Mouse (Mus musculus) embryonic facial prominence, embryonic 14.5 days (tissue): Measurements from ENCODE around the gene Ndn. TPM values are rescaled to one million over a fixed set of nuclear protein-coding genes. Genes with fewer than 3 reads are reported as not detected.
A peak's percentile ranks its signal among the peaks of the same experiment; 100 is the strongest.

Experiments used
- ATAC-seq: fragments of 200-750 bp; cut with Nextera tagmentation; 2 replicates; pipeline ENCODE4 v1.8.0; 2017; ENCODE audit warnings: low read depth, moderate number of reproducible peaks, moderate TSS enrichment
- DNase-seq: peaks from one replicate; pipeline ENCODE4 v3.0.0-alpha.2; 2015; ENCODE audit warnings: low spot score
- H3K27ac ChIP-seq: fragments of 300-500 bp; sonication (generic); replicated peaks from 2 replicates; pipeline ENCODE4 v1.5.1; 2014; ENCODE audit warnings: low read depth, mild to moderate bottlenecking, low read length, moderate library complexity
- H3K27me3 ChIP-seq: fragments of 300-500 bp; sonication (generic); replicated peaks from 2 replicates; pipeline ENCODE4 v1.6.1; 2014; ENCODE audit warnings: low read length; ENCODE audit not compliant: control insufficient read depth, insufficient read depth
- H3K36me3 ChIP-seq: fragments of 300-500 bp; sonication (generic); 2 replicates; pipeline ENCODE4 v1.6.1; 2014; ENCODE audit warnings: low read length, mixed read lengths; ENCODE audit not compliant: control insufficient read depth, insufficient read depth
- H3K4me1 ChIP-seq: fragments of 300-500 bp; sonication (generic); 2 replicates; pipeline ENCODE4 v1.6.1; 2014; ENCODE audit warnings: antibody characterized with exemption, low read length; ENCODE audit not compliant: control insufficient read depth, insufficient read depth
- H3K4me2 ChIP-seq: fragments of 300-500 bp; sonication (generic); 2 replicates; pipeline ENCODE4 v1.6.1; 2014; ENCODE audit warnings: low read depth, mild to moderate bottlenecking, low read length, moderate library complexity, mixed read lengths
- H3K4me3 ChIP-seq: fragments of 300-500 bp; sonication (generic); 2 replicates; pipeline ENCODE4 v1.5.1; 2014; ENCODE audit warnings: low read depth, mild to moderate bottlenecking, low read length
- H3K9ac ChIP-seq: fragments of 300-500 bp; sonication (generic); 2 replicates; pipeline ENCODE4 v1.6.1; 2014; ENCODE audit warnings: low read depth, mild to moderate bottlenecking, low read length, moderate library complexity, mixed read lengths
- H3K9me3 ChIP-seq: fragments of 300-500 bp; sonication (generic); 2 replicates; pipeline ENCODE4 v1.6.1; 2016; ENCODE audit warnings: low read length; ENCODE audit not compliant: control insufficient read depth
- WGBS: fragments of 180-500 bp; shearing (Covaris S2); extraction: QIAGEN DNeasy Blood & Tissue Kit; methylation state at CpG from one replicate; pipeline ENCODE4 v1.1.7; 2014; 5-methylcytosine and 5-hydroxymethylcytosine counted together
- polyA plus RNA-seq: library from polyadenylated mRNA; unstranded; fragments of >200 nt; fragmentation: Nextera tagmentation; extraction: Ambion mirVana; gene quantifications from 2 replicates; pipeline ENCODE4 v1.2.1, GENCODE M21; 2014

Gene Ndn
- polyA plus RNA-seq, 1 experiment from 2014 or later: 205 TPM

DNA sequence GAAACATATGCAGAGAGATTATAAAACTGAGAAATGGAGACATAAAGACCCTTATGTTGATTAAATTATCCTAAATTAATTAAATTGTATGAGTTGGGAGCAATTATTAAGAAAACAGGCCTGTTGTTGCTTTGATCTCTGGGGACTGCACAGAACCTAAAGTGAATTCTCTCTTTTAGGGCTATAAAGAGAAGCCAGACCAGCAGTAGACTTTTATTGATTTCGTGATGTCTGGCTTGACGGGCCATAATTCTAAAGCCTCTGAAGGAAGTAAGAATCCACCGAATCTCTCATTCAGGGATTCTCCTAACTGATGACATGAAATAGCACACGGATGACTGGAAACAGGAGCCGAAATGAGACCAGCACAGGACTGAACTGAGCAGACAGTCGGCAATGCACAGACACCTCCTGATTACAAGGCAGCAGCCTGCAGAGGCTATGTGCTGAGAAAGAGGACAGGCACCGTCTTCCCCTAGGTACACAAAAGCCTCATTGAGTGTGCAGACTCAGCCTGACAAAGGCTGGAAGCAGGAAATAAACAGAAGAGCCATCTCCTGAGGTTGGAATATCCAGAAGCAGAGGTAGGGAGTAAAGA lies 18.8 kb downstream of the Ndn start:
- Histone ChIP-seq H3K9ac (no peak overlapping the region), H3K27me3 (no peaks in the 10 kb centered on the region), H3K4me3 (no peak overlapping the region), H3K36me3 (no peaks in the 10 kb centered on the region), H3K9me3 (no peaks in the 10 kb centered on the region), H3K4me1 (no peaks in the 10 kb centered on the region), H3K4me2 (no peak overlapping the region), H3K27ac (no peak overlapping the region)
- DNase-seq: no peak
- no peak for ATAC-seq
- 51% methylated on average over 7 of the region's 7 CpGs for WGBS

- ATAC-seq (no peak), DNase-seq (no peak)
- H3K27ac ChIP-seq: no peak overlapping the region
- no peaks in the 10 kb centered on the region for H3K9me3 ChIP-seq
- H3K4me3 ChIP-seq: no peak overlapping the region
- H3K27me3 ChIP-seq: no peaks in the 10 kb centered on the region
- no peak overlapping the region for H3K9ac ChIP-seq
- no peaks in the 10 kb centered on the region for H3K4me1 ChIP-seq
- 77% methylated on average over 8 of the region's 8 CpGs for whole genome bisulfite sequencing
- H3K4me2 ChIP-seq: no peak overlapping the region
- H3K36me3 ChIP-seq: no peaks in the 10 kb centered on the region
Measured at GRCm38 (mm10) chr7:62366730-62367129, 20.4 kb downstream of the Ndn start.

GRCm38 (mm10) chr7:62375658-62376057 lies 29.3 kb downstream of the Ndn start:
- Histone ChIP-seq H3K27ac (no peak overlapping the region), H3K36me3 (no peaks in the 10 kb centered on the region), H3K27me3 (no peaks in the 10 kb centered on the region), H3K9me3 (peaks cover 8% of the 10 kb centered on the region; the same call in 1 of the 2 replicates), H3K4me2 (no peak overlapping the region), H3K4me3 (no peak overlapping the region), H3K9ac (no peak overlapping the region), H3K4me1 (no peaks in the 10 kb centered on the region)
- ATAC-seq (no peak), DNase-seq (peak; percentile 45)
- WGBS: 26% methylated on average over 4 of the region's 4 CpGs

GRCm38 (mm10) chr7:62376510-62377304 lies 30.3 kb downstream of the Ndn start, which contains the start of gene Magel2:
Gene Magel2, plus strand, starts transcription at chr7:62377010.
- peak within 1 kb of the TSS; percentile 71 for H3K9ac ChIP-seq
- peak; percentile 85 for DNase-seq
- H3K4me1 ChIP-seq: no peaks in the 10 kb centered on the region
- WGBS: 18% methylated on average over 31 of the region's 31 CpGs
- peak within 1 kb of the TSS; percentile 52 for H3K4me3 ChIP-seq
- H3K9me3 ChIP-seq: peaks cover 8% of the 10 kb centered on the region; the same call in 1 of the 2 replicates
- no peaks in the 10 kb centered on the region for H3K36me3 ChIP-seq
- H3K4me2 ChIP-seq: peak within 1 kb of the TSS; percentile 55
- peak; percentile 95 for ATAC-seq
- H3K27me3 ChIP-seq: no peaks in the 10 kb centered on the region
- peak within 1 kb of the TSS; percentile 55 for H3K27ac ChIP-seq

DNA sequence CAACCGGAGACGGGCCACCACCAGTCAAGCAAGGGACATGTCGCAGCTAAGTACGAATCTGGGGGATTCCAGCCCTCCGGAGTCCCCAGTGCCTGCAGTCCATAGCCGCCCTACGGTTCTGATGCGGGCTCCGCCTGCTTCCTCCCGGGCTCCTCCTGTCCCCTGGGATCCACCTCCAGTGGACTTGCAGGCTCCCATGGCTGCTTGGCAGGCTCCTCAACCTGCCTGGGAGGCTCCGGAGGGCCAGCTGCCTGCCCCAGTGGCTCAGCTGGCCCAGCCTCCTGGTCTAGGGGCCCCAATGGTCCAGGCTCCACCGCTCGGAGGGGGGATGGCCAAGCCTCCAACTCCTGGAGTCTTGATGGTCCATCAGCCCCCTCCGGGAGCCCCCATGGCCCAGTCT lies 30.9 kb downstream of the Ndn start:
- Histone ChIP-seq H3K4me2 (peak overlapping the region; percentile 55), H3K9ac (peak overlapping the region; percentile 71), H3K4me1 (no peaks in the 10 kb centered on the region), H3K27me3 (no peaks in the 10 kb centered on the region), H3K4me3 (peak overlapping the region; percentile 52), H3K27ac (peak overlapping the region; percentile 55; the same call in 1 of the 2 replicates), H3K36me3 (no peaks in the 10 kb centered on the region), H3K9me3 (peaks cover 8% of the 10 kb centered on the region; the same call in 1 of the 2 replicates)
- 28% methylated on average over 11 of the region's 14 CpGs for WGBS
- DNase-seq (peak; percentile 15), ATAC-seq (peak; percentile 54)

DNA sequence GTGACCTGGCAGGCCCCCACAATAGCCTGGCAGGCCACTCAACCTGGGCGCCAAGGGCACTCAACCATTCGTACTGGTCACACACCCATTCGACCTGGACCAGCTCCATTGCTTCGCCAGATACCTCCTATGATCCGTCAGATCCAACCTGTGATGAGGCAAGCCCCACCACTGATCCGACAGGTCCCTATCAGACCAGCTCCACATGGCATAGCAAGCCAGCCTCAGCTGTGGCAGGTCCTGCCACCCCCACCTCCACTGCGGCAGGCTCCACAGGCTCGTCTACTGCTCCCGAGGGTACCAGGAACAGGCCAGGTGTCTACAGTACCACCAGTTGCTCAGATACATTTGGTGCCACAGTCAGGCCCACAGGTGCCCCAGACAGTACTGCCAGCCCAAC lies 32.2 kb downstream of the Ndn start:
- ATAC-seq (no peak), DNase-seq (no peak)
- H3K4me1 ChIP-seq: no peaks in the 10 kb centered on the region
- peak overlapping the region; percentile 52 for H3K4me3 ChIP-seq
- peaks cover 8% of the 10 kb centered on the region; the same call in 1 of the 2 replicates for H3K9me3 ChIP-seq
- H3K27me3 ChIP-seq: no peaks in the 10 kb centered on the region
- 88% methylated on average over 8 of the region's 9 CpGs for WGBS
- peak overlapping the region; percentile 55; the same call in 1 of the 2 replicates for H3K4me2 ChIP-seq
- H3K36me3 ChIP-seq: no peaks in the 10 kb centered on the region
- no peak overlapping the region for H3K27ac ChIP-seq
- peak overlapping the region; percentile 8; the same call in 1 of the 2 replicates for H3K9ac ChIP-seq

DNA sequence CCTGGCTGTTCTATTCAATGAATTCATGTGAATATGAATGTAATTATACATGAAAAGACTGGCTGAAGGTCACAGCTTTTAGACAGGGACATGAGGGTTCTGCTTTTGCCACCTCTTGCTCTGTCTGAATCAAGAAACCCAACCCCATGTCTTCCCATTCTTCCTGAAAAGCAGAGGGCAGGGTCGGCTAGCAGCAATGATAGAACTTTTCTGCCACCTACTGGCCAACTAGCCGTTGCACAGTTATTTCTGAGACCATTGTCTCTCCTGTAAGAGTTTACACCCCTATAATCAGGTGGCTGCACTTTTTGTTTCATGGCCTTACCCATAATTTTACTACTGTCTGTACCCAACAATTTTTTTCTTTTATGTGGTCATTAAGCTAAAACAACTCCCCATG lies 36.0 kb downstream of the Ndn start:
- Histone ChIP-seq H3K36me3 (no peaks in the 10 kb centered on the region), H3K9ac (no peak overlapping the region), H3K27ac (no peak overlapping the region), H3K4me2 (no peak overlapping the region), H3K4me1 (no peaks in the 10 kb centered on the region), H3K9me3 (peaks cover 8% of the 10 kb centered on the region; the same call in 1 of the 2 replicates), H3K27me3 (no peaks in the 10 kb centered on the region), H3K4me3 (no peak overlapping the region)
- WGBS: 7% methylated on average over 2 of the region's 2 CpGs
- DNase-seq: peak; percentile 55
- 0 out of 2 replicates have a peak, but pooled peaks have one; percentile 55 for ATAC-seq

GRCm38 (mm10) chr7:62388291-62388690 lies 41.9 kb downstream of the Ndn start:
- Histone ChIP-seq H3K27ac (no peak overlapping the region), H3K4me3 (no peak overlapping the region), H3K4me2 (no peak overlapping the region), H3K27me3 (no peaks in the 10 kb centered on the region), H3K9ac (no peak overlapping the region), H3K4me1 (no peaks in the 10 kb centered on the region), H3K9me3 (no peaks in the 10 kb centered on the region), H3K36me3 (no peaks in the 10 kb centered on the region)
- DNase-seq (no peak), ATAC-seq (no peak)
- WGBS: 42% methylated on average over 4 of the region's 4 CpGs
